Mouse (Mus musculus): Measurements from ENCODE around the gene Gstm1. TPM values are rescaled to one million over a fixed set of nuclear protein-coding genes. Genes with fewer than 3 reads are reported as not detected.

Gstm1 gene
- polyA plus RNA-seq, 1 experiment from 2014 or later, result 92.7 TPM

GRCm38 (mm10) chr3:107968724-107969395 lies 48.9 kb downstream of the Gstm1 start, which contains the start of gene Gstm3:
Gstm3 (minus strand) TSS chr3:107969283.
- Histone ChIP-seq H3K27me3 (replicated peaks; ENCODE audit: control insufficient read depth, insufficient read depth, low read length) (no peaks in the 10 kb centered on the region), H3K4me3 (ENCODE audit: low read depth, low read length) (peak within 1 kb of the TSS; percentile 5; the same call in 1 of the 2 replicates), H3K9ac (ENCODE audit: low read depth, low read length) (no peak within 1 kb of the TSS), H3K9me3 (ENCODE audit: control insufficient read depth) (no peaks in the 10 kb centered on the region), H3K36me3 (ENCODE audit: control insufficient read depth, insufficient read depth) (no peaks in the 10 kb centered on the region), H3K4me1 (replicated peaks; ENCODE audit: control insufficient read depth, insufficient read depth, low read length) (no peaks in the 10 kb centered on the region), H3K4me2 (replicated peaks; ENCODE audit: low read depth) (peak within 1 kb of the TSS; percentile 52), H3K27ac (ENCODE audit: low read depth, low read length) (no peak within 1 kb of the TSS)
- peak; percentile 84 for ATAC-seq
- 26% methylated on average over 13 of the region's 13 CpGs for WGBS
- no peak for TF ChIP-seq CTCF (IDR thresholded peaks at IDR 0.05; ENCODE audit: low read depth)

GRCm38 (mm10) chr3:107966631-107967030 lies 51.1 kb downstream of the Gstm1 start:
- H3K9ac ChIP-seq (ENCODE audit: low read depth, low read length), result no peak overlapping the region
- no peak overlapping the region for H3K27ac ChIP-seq (ENCODE audit: low read depth, low read length)
- no peaks in the 10 kb centered on the region for H3K27me3 ChIP-seq (replicated peaks; ENCODE audit: control insufficient read depth, insufficient read depth, low read length)
- WGBS, result 91% methylated on average over 5 of the region's 5 CpGs
- H3K4me3 ChIP-seq (ENCODE audit: low read depth, low read length), result no peak overlapping the region
- no peak for ATAC-seq
- no peak overlapping the region for H3K4me2 ChIP-seq (replicated peaks; ENCODE audit: low read depth)
- H3K36me3 ChIP-seq (ENCODE audit: control insufficient read depth, insufficient read depth), result no peaks in the 10 kb centered on the region
- H3K9me3 ChIP-seq (ENCODE audit: control insufficient read depth), result no peaks in the 10 kb centered on the region
- H3K4me1 ChIP-seq (replicated peaks; ENCODE audit: control insufficient read depth, insufficient read depth, low read length), result no peaks in the 10 kb centered on the region
- TF ChIP-seq CTCF (IDR thresholded peaks at IDR 0.05; ENCODE audit: low read depth), result no peak

- no peaks in the 10 kb centered on the region for H3K36me3 ChIP-seq (ENCODE audit: control insufficient read depth, insufficient read depth)
- TF ChIP-seq CTCF (IDR thresholded peaks at IDR 0.05; ENCODE audit: low read depth), result no peak
- H3K4me1 ChIP-seq (replicated peaks; ENCODE audit: control insufficient read depth, insufficient read depth, low read length), result no peaks in the 10 kb centered on the region
- no peak overlapping the region for H3K9ac ChIP-seq (ENCODE audit: low read depth, low read length)
- H3K9me3 ChIP-seq (ENCODE audit: control insufficient read depth), result no peaks in the 10 kb centered on the region
- H3K27ac ChIP-seq (ENCODE audit: low read depth, low read length), result no peak overlapping the region
- no peak for ATAC-seq
- H3K4me2 ChIP-seq (replicated peaks; ENCODE audit: low read depth), result no peak overlapping the region
- no peak overlapping the region for H3K4me3 ChIP-seq (ENCODE audit: low read depth, low read length)
- no peaks in the 10 kb centered on the region for H3K27me3 ChIP-seq (replicated peaks; ENCODE audit: control insufficient read depth, insufficient read depth, low read length)
- WGBS, result 35% methylated on average over 1 of the region's 1 CpGs
Measured at GRCm38 (mm10) chr3:107965592-107965991, 52.2 kb downstream of the Gstm1 start.

- Histone ChIP-seq H3K4me2 (replicated peaks; ENCODE audit: low read depth) (peak overlapping the region; percentile 28), H3K9me3 (ENCODE audit: control insufficient read depth) (no peaks in the 10 kb centered on the region), H3K9ac (ENCODE audit: low read depth, low read length) (no peak overlapping the region), H3K27me3 (replicated peaks; ENCODE audit: control insufficient read depth, insufficient read depth, low read length) (no peaks in the 10 kb centered on the region), H3K4me3 (ENCODE audit: low read depth, low read length) (no peak overlapping the region), H3K36me3 (ENCODE audit: control insufficient read depth, insufficient read depth) (no peaks in the 10 kb centered on the region), H3K27ac (ENCODE audit: low read depth, low read length) (peak overlapping the region; percentile 50; the same call in 1 of the 2 replicates), H3K4me1 (replicated peaks; ENCODE audit: control insufficient read depth, insufficient read depth, low read length) (no peaks in the 10 kb centered on the region)
- 35% methylated on average over 5 of the region's 5 CpGs for WGBS
- no peak for TF ChIP-seq CTCF (IDR thresholded peaks at IDR 0.05; ENCODE audit: low read depth)
- peak; percentile 17 for ATAC-seq
Measured at GRCm38 (mm10) chr3:107964656-107965308, 53.0 kb downstream of the Gstm1 start.

- Histone ChIP-seq H3K4me2 (replicated peaks; ENCODE audit: low read depth) (no peak overlapping the region), H3K9ac (ENCODE audit: low read depth, low read length) (no peak overlapping the region), H3K4me1 (replicated peaks; ENCODE audit: control insufficient read depth, insufficient read depth, low read length) (no peaks in the 10 kb centered on the region), H3K4me3 (ENCODE audit: low read depth, low read length) (no peak overlapping the region), H3K27ac (ENCODE audit: low read depth, low read length) (peak overlapping the region; percentile 50; the same call in 1 of the 2 replicates), H3K36me3 (ENCODE audit: control insufficient read depth, insufficient read depth) (no peaks in the 10 kb centered on the region), H3K9me3 (ENCODE audit: control insufficient read depth) (no peaks in the 10 kb centered on the region), H3K27me3 (replicated peaks; ENCODE audit: control insufficient read depth, insufficient read depth, low read length) (no peaks in the 10 kb centered on the region)
- WGBS, result 68% methylated on average over 4 of the region's 4 CpGs
- no peak for TF ChIP-seq CTCF (IDR thresholded peaks at IDR 0.05; ENCODE audit: low read depth)
- no peak for ATAC-seq
Measured at GRCm38 (mm10) chr3:107964026-107964425, 53.7 kb downstream of the Gstm1 start.

Other genes with a start within 250 kb of the Gstm1 start
- 475 and 488 TPM in 2 replicates for gene Eps8l3, start 140.7 kb downstream of the Gstm1 start, polyA plus RNA-seq (2015; fragmentation: Nextera tagmentation; extraction: Ambion mirVana)
- 157 and 172 TPM in 2 replicates for gene Gstm5, start 122.2 kb downstream of the Gstm1 start, polyA plus RNA-seq (2015; fragmentation: Nextera tagmentation; extraction: Ambion mirVana)
- 13.0 TPM in 2 replicates for gene Gstm7, start 86.2 kb downstream of the Gstm1 start, polyA plus RNA-seq (2015; fragmentation: Nextera tagmentation; extraction: Ambion mirVana)
- gene Gstm6, start 74.2 kb downstream of the Gstm1 start, polyA plus RNA-seq (2015; fragmentation: Nextera tagmentation; extraction: Ambion mirVana), result 21.6 and 21.9 TPM in 2 replicates
- gene Gstm3, start 48.7 kb downstream of the Gstm1 start, polyA plus RNA-seq (2015; fragmentation: Nextera tagmentation; extraction: Ambion mirVana), result 53.9 and 60.7 TPM in 2 replicates
- gene Gstm2, start 31.5 kb downstream of the Gstm1 start, polyA plus RNA-seq (2015; fragmentation: Nextera tagmentation; extraction: Ambion mirVana), result 94.6 and 108 TPM in 2 replicates
- gene Gstm4, start 26.9 kb upstream of the Gstm1 start, polyA plus RNA-seq (2015; fragmentation: Nextera tagmentation; extraction: Ambion mirVana), result 28.4 and 30.5 TPM in 2 replicates
- gene Ampd2, start 68.7 kb upstream of the Gstm1 start, polyA plus RNA-seq (2015; fragmentation: Nextera tagmentation; extraction: Ambion mirVana), result 17.6 and 18.2 TPM in 2 replicates
- 0.43 and 0.80 TPM in 2 replicates for gene Gnat2, start 74.8 kb upstream of the Gstm1 start, polyA plus RNA-seq (2015; fragmentation: Nextera tagmentation; extraction: Ambion mirVana)
- 99.6 and 101 TPM in 2 replicates for gene Gnai3, start 128.2 kb upstream of the Gstm1 start, polyA plus RNA-seq (2015; fragmentation: Nextera tagmentation; extraction: Ambion mirVana)
- gene Gpr61, start 136.9 kb upstream of the Gstm1 start, polyA plus RNA-seq (2015; fragmentation: Nextera tagmentation; extraction: Ambion mirVana), result 0.05 and 0.13 TPM in 2 replicates
- gene Amigo1, start 168.4 kb upstream of the Gstm1 start, polyA plus RNA-seq (2015; fragmentation: Nextera tagmentation; extraction: Ambion mirVana), result 2.8 and 2.9 TPM in 2 replicates
- 6.3 and 6.7 TPM in 2 replicates for gene Cyb561d1, start 183.2 kb upstream of the Gstm1 start, polyA plus RNA-seq (2015; fragmentation: Nextera tagmentation; extraction: Ambion mirVana)
- 3.4 and 4.0 TPM in 2 replicates for gene Atxn7l2, start 193.0 kb upstream of the Gstm1 start, polyA plus RNA-seq (2015; fragmentation: Nextera tagmentation; extraction: Ambion mirVana)
- gene Sypl2, start 208.7 kb upstream of the Gstm1 start, polyA plus RNA-seq (2015; fragmentation: Nextera tagmentation; extraction: Ambion mirVana), result 0.26 and 0.51 TPM in 2 replicates
- 166 and 179 TPM in 2 replicates for gene Psma5, start 239.0 kb upstream of the Gstm1 start, polyA plus RNA-seq (2015; fragmentation: Nextera tagmentation; extraction: Ambion mirVana)

Data from intestine, postnatal 0 days (tissue).